24 mouse cellular contexts compared by ENCODE assay signal in the genomic region with DNA sequence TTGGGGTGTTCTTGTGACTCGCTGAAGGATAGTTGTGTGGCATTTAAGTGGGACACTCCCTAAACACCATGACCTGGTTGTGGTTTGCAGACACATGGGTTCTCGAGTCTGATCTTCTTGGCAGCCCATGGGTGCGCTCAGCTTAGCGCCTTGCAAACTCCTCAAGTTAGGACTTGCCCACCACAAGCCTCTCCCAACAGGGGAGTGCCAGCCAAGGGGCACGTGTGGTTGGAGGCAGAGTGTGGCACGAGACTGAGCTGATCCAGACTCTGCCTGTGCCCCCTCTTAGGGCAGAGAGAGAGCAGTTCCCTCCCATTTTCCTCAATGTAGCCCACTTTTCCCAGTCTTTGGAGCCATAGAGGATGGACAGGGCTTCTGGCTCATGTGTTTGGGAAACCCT. TPM values are rescaled to one million over a fixed set of nuclear protein-coding genes. Genes with fewer than 3 reads are reported as not detected.
DNase-seq lines count a peak whose midpoint lies in the region; ATAC-seq and TF ChIP-seq lines count a peak whose summit lies in the region.
"Had no signal": no experiment of that assay in that cellular context is flagged by ENCODE, and none has a peak within 500 bp of the region (broad histone marks: within the 10 kb centered on the region; RNA-seq: fewer than 3 reads in every experiment).

No protein-coding gene starts in this region.

- H3K36me3 ChIP-seq in embryonic facial prominence, embryonic 14.5 days (ENCODE audit: control insufficient read depth, insufficient read depth, low read length), result no peaks in the 10 kb centered on the region
- H3K36me3 ChIP-seq in embryonic facial prominence, embryonic 10.5 days (replicated peaks), result no peaks in the 10 kb centered on the region
- no peaks in the 10 kb centered on the region for H3K36me3 ChIP-seq in CH12.LX (replicated peaks in 1 of 2; ENCODE audit: control insufficient read depth in 1 of 2, insufficient read depth in 1 of 2, low read length in 1 of 2)
- H3K36me3 ChIP-seq: embryonic facial prominence, embryonic 12.5 days; embryonic facial prominence, embryonic 15.5 days; forebrain, embryonic 15.5 days had no signal

- H3K4me1 ChIP-seq in embryonic facial prominence, embryonic 14.5 days (ENCODE audit: control insufficient read depth, insufficient read depth, low read length), result no peaks in the 10 kb centered on the region
- peaks cover 16% of the 10 kb centered on the region for H3K4me1 ChIP-seq in embryonic facial prominence, embryonic 10.5 days
- peaks cover 13 to 30% of the 10 kb centered on the region in 2 experiments for H3K4me1 ChIP-seq in CH12.LX (ENCODE audit: control insufficient read depth in 1 of 2, insufficient read depth in 2 of 2)
- H3K4me1 ChIP-seq: forebrain, embryonic 13.5 days; forebrain, embryonic 15.5 days had no signal

- TF ChIP-seq EP300 in CH12.LX (IDR thresholded peaks at IDR 0.05; ENCODE audit: low read length), result no peak

- no peak overlapping the region for H3K9ac ChIP-seq in embryonic facial prominence, embryonic 14.5 days (ENCODE audit: low read depth, low read length)
- no peak overlapping the region for H3K9ac ChIP-seq in CH12.LX (ENCODE audit: insufficient read depth, low read depth)
- H3K9ac ChIP-seq: embryonic facial prominence, embryonic 12.5 days; embryonic facial prominence, embryonic 15.5 days; forebrain, embryonic 13.5 days; forebrain, embryonic 15.5 days; forebrain, postnatal 0 days had no signal

- H3K79me2 ChIP-seq in CH12.LX (replicated peaks; ENCODE audit: control insufficient read depth, extremely low read depth, insufficient read depth, poor library complexity, severe bottlenecking), result no peaks in the 10 kb centered on the region

- no peak for TF ChIP-seq POLR2A in CH12.LX (IDR thresholded peaks at IDR 0.05; ENCODE audit: low read depth, low read length)

- no peak overlapping the region for H3K4me3 ChIP-seq in embryonic facial prominence, embryonic 14.5 days (ENCODE audit: low read depth, low read length)
- no peak overlapping the region for H3K4me3 ChIP-seq in embryonic facial prominence, embryonic 10.5 days
- no peak overlapping the region for H3K4me3 ChIP-seq in CH12.LX (replicated peaks in 1 of 3; ENCODE audit: low read depth in 2 of 3, low read length in 2 of 3, poor library complexity in 1 of 3)
- H3K4me3 ChIP-seq: embryonic facial prominence, embryonic 12.5 days; embryonic facial prominence, embryonic 15.5 days; erythroblast, embryonic 14.5 days; forebrain, embryonic 13.5 days; forebrain, embryonic 15.5 days had no signal

- no peak overlapping the region for H3K4me2 ChIP-seq in embryonic facial prominence, embryonic 14.5 days (ENCODE audit: low read depth, low read length)
- H3K4me2 ChIP-seq in CH12.LX (ENCODE audit: insufficient read depth, low read depth, poor library complexity, severe bottlenecking), result no peak overlapping the region
- H3K4me2 ChIP-seq: embryonic facial prominence, embryonic 12.5 days; embryonic facial prominence, embryonic 15.5 days; forebrain, embryonic 13.5 days; forebrain, embryonic 15.5 days had no signal

- peak; percentile 50; the same call in 1 of the 2 replicates for ATAC-seq in embryonic facial prominence, embryonic 14.5 days (ENCODE audit: low read depth)
- no peak for ATAC-seq in megakaryocyte-erythroid progenitor cell, adult 5-6 weeks (replicated peaks; ENCODE audit: low FRiP score, low TSS enrichment, poor library complexity, severe bottlenecking)
- ATAC-seq: CD4-positive, CD25-positive, alpha-beta regulatory T cell, adult 4 months; forebrain, embryonic 13.5 days; forebrain, embryonic 15.5 days; forebrain, postnatal 0 days had no signal

- no peak for TF ChIP-seq RAD21 in CH12.LX (IDR thresholded peaks at IDR 0.05; ENCODE audit: low read depth, low read length)

- no peaks in the 10 kb centered on the region for H3K27me3 ChIP-seq in embryonic facial prominence, embryonic 14.5 days (replicated peaks; ENCODE audit: control insufficient read depth, insufficient read depth, low read length)
- no peaks in the 10 kb centered on the region for H3K27me3 ChIP-seq in embryonic facial prominence, embryonic 10.5 days (replicated peaks; ENCODE audit: low read depth, poor library complexity, severe bottlenecking)
- peaks cover 9% of the 10 kb centered on the region for H3K27me3 ChIP-seq in CH12.LX (replicated peaks)
- H3K27me3 ChIP-seq: embryonic facial prominence, embryonic 12.5 days; embryonic facial prominence, embryonic 15.5 days; forebrain, embryonic 13.5 days; forebrain, embryonic 15.5 days had no signal

- no peaks in the 10 kb centered on the region for H3K9me3 ChIP-seq in embryonic facial prominence, embryonic 14.5 days (ENCODE audit: control insufficient read depth, low read length)
- H3K9me3 ChIP-seq in embryonic facial prominence, embryonic 10.5 days, result no peaks in the 10 kb centered on the region
- peaks cover 6% of the 10 kb centered on the region for H3K9me3 ChIP-seq in CH12.LX (replicated peaks; ENCODE audit: low read length)
- H3K9me3 ChIP-seq: embryonic facial prominence, embryonic 12.5 days; embryonic facial prominence, embryonic 15.5 days; forebrain, embryonic 13.5 days; forebrain, embryonic 15.5 days had no signal

- H3K27ac ChIP-seq in embryonic facial prominence, embryonic 14.5 days (replicated peaks; ENCODE audit: low read depth, low read length), result no peak overlapping the region
- no peak overlapping the region for H3K27ac ChIP-seq in embryonic facial prominence, embryonic 10.5 days (replicated peaks)
- H3K27ac ChIP-seq in CH12.LX (ENCODE audit: insufficient read depth, low read depth), result no peak overlapping the region
- H3K27ac ChIP-seq: embryonic facial prominence, embryonic 12.5 days; embryonic facial prominence, embryonic 15.5 days; forebrain, embryonic 13.5 days; forebrain, embryonic 15.5 days had no signal

- dilution Hi-C loops in CH12.LX (cut with MboI; ENCODE audit: extremely low pct_ligation_motif_present, extremely low pct_unique_long_range_greater_than_20kb, low sequenced_read_pairs), result no loop called here

- WGBS in embryonic facial prominence, embryonic 14.5 days, result 83% methylated on average over 6 of the region's 6 CpGs
- 93% methylated on average over 6 of the region's 6 CpGs for WGBS in embryonic facial prominence, embryonic 10.5 days

- no peak for DNase-seq in embryonic facial prominence, embryonic 14.5 days (ENCODE audit: low spot score)
- DNase-seq in embryonic facial prominence, embryonic 10.5 days (ENCODE audit: low spot score), result no peak
- no peak for DNase-seq in CH12.LX (ENCODE audit: extremely low read depth)
- peak; percentile 55 for DNase-seq in gonadal fat pad, adult 2 months (ENCODE audit: low read depth)
- DNase-seq in testis, postnatal 14 days (ENCODE audit: low spot score), result no peak
- DNase-seq: adrenal gland, adult 2 months; adrenal gland, postnatal 10 days; adrenal gland, postnatal 25 days; B cell, adult 2 months; cerebellum, adult 11 months; cerebellum, adult 18-20 months; cerebellum, adult 8-10 months; cerebellum, adult 9-11 months; cerebellum, postnatal 14 days; cerebellum, postnatal 36 days; embryo, embryonic 11 days; forebrain, postnatal 0 days had no signal

- TF ChIP-seq CTCF in CH12.LX (conservative IDR thresholded peaks at IDR 0.05 in 1 of 2, IDR thresholded peaks at IDR 0.05 in 1 of 2; ENCODE audit: low read depth in 2 of 2, low read length in 2 of 2), result no peak

- in situ Hi-C loops in CH12.LX (cut with MboI; ENCODE audit: low pct_ligation_motif_present, low pct_unique_long_range_greater_than_20kb, low sequenced_read_pairs), result no loop called here

TF ChIP-seq in CH12.LX, 34 proteins besides CTCF, POLR2A, EP300 and RAD21:
- peak; percentile 51 for TF ChIP-seq BHLHE40 (IDR thresholded peaks at IDR 0.05; ENCODE audit: low read depth, low read length)
- TF ChIP-seq JUND (conservative IDR thresholded peaks at IDR 0.05; ENCODE audit: low read depth, low read length), result no peak

RNA-seq across cellular contexts. Expression of a gene that starts 18.6 kb away (rescaled TPM):
- 115 and 138 TPM in 2 replicates for polyA plus RNA-seq in embryonic facial prominence, embryonic 14.5 days (2014; fragmentation: Nextera tagmentation; extraction: Ambion mirVana)
- polyA plus RNA-seq in embryonic facial prominence, embryonic 10.5 days (2016; fragmentation: Nextera tagmentation; extraction: Ambion mirVana), result 255 TPM in 2 replicates
- 118 and 128 TPM in 2 replicates for total RNA-seq in CH12.LX (2012; rRNA removed)
- total RNA-seq in CH12.LX (2014; rRNA removed), result 47.6 and 48.6 TPM in 2 replicates
- 102 and 110 TPM in 2 replicates for polyA plus RNA-seq in CH12.LX (2012; ENCODE audit: insufficient read length, low read depth)
- polyA plus RNA-seq in gonadal fat pad, adult 2 months (2012; rRNA removed), result 35.4 and 40.6 TPM in 2 replicates
- total RNA-seq in megakaryocyte-erythroid progenitor cell, adult 5-6 weeks (2014; fragmentation: Nextera tagmentation), result 41.8 and 46.9 TPM in 2 replicates
- total RNA-seq in megakaryocyte-erythroid progenitor cell, adult 5-6 weeks (2017), result 60.5 and 68.2 TPM in 2 replicates
